Mouse (Mus musculus) intestine, postnatal 0 days (tissue): Measurements from ENCODE around the gene Cct5. TPM values are rescaled to one million over a fixed set of nuclear protein-coding genes. Genes with fewer than 3 reads are reported as not detected.
"Not testable (repeated sequence)": the region's sequence is repeated elsewhere in the genome, so short reads cannot be mapped to it uniquely, and the experiment has no call there.

Experiments
- ATAC-seq: fragments of 200-750 bp; cut with Nextera tagmentation; 2 replicates; pipeline ENCODE4 v1.8.0; 2017; ENCODE audit warnings: mild to moderate bottlenecking, moderate TSS enrichment, moderate library complexity
- H3K27ac ChIP-seq: fragments of 300-500 bp; sonication (generic); 2 replicates; pipeline ENCODE4 v1.5.1; 2014; ENCODE audit warnings: mild to moderate bottlenecking, low read depth, low read length, moderate library complexity
- H3K27me3 ChIP-seq: fragments of 300-500 bp; sonication (generic); replicated peaks from 2 replicates; pipeline ENCODE4 v1.6.1; 2014; ENCODE audit warnings: low read length, mixed read lengths; ENCODE audit not compliant: control insufficient read depth, insufficient read depth
- H3K36me3 ChIP-seq: fragments of 300-500 bp; sonication (generic); 2 replicates; pipeline ENCODE4 v1.6.1; 2014; ENCODE audit warnings: mild to moderate bottlenecking, moderate library complexity; ENCODE audit not compliant: control insufficient read depth, insufficient read depth
- H3K4me1 ChIP-seq: fragments of 300-500 bp; sonication (generic); replicated peaks from 2 replicates; pipeline ENCODE4 v1.6.1; 2014; ENCODE audit warnings: antibody characterized with exemption, low read length, mixed read lengths; ENCODE audit not compliant: control insufficient read depth, insufficient read depth
- H3K4me2 ChIP-seq: fragments of 300-500 bp; sonication (generic); replicated peaks from 2 replicates; pipeline ENCODE4 v1.6.1; 2014; ENCODE audit warnings: low read depth, mild to moderate bottlenecking, moderate library complexity
- H3K4me3 ChIP-seq: fragments of 300-500 bp; sonication (generic); 2 replicates; pipeline ENCODE4 v1.5.1; 2014; ENCODE audit warnings: low read depth, low read length
- H3K9ac ChIP-seq: fragments of 300-500 bp; sonication (generic); 2 replicates; pipeline ENCODE4 v1.6.1; 2014; ENCODE audit warnings: mild to moderate bottlenecking, low read depth, low read length
- H3K9me3 ChIP-seq: fragments of 300-500 bp; sonication (generic); 2 replicates; pipeline ENCODE4 v1.6.1; 2016; ENCODE audit warnings: mixed run types; ENCODE audit not compliant: control insufficient read depth
- CTCF ChIP-seq: sonication (generic); IDR thresholded peaks from 2 replicates; pipeline ENCODE4 v1.5.1; 2016; ENCODE audit warnings: low read depth, mild to moderate bottlenecking, control low read depth, antibody characterized with exemption, moderate library complexity
- WGBS: fragments of 180-500 bp; shearing (Covaris S2); extraction: QIAGEN DNeasy Blood & Tissue Kit; methylation state at CpG from one replicate; pipeline ENCODE4 v1.1.7; 2014; 5-methylcytosine and 5-hydroxymethylcytosine counted together
- polyA plus RNA-seq: library from polyadenylated mRNA; unstranded; fragments of >200 nt; fragmentation: Nextera tagmentation; extraction: Ambion mirVana; gene quantifications from 2 replicates; pipeline ENCODE4 v1.2.1, GENCODE M21; 2015

Cct5 gene
- polyA plus RNA-seq, 1 experiment from 2014 or later: 172 TPM

- no peak overlapping the region for H3K4me3 ChIP-seq
- no peaks in the 10 kb centered on the region for H3K4me1 ChIP-seq
- peaks cover 12% of the 10 kb centered on the region for H3K36me3 ChIP-seq
- no peaks in the 10 kb centered on the region for H3K27me3 ChIP-seq
- no peak for ATAC-seq
- no peak overlapping the region for H3K4me2 ChIP-seq
- no peak for TF ChIP-seq CTCF
- H3K9ac ChIP-seq: no peak overlapping the region
- 85% methylated on average over 7 of the region's 7 CpGs for WGBS
- H3K27ac ChIP-seq: no peak overlapping the region
- no peaks in the 10 kb centered on the region for H3K9me3 ChIP-seq
These were observed 16.4 kb downstream of the Cct5 start for GRCm38 (mm10) chr15:31585238-31585637.

GRCm38 (mm10) chr15:31583304-31584085, 18.1 kb downstream of the Cct5 start:
- peak; percentile 40; the same call in 1 of the 2 replicates for ATAC-seq
- H3K4me3 ChIP-seq: no peak overlapping the region
- H3K27me3 ChIP-seq: no peaks in the 10 kb centered on the region
- H3K27ac ChIP-seq: no peak overlapping the region
- H3K4me1 ChIP-seq: no peaks in the 10 kb centered on the region
- 83% methylated on average over 13 of the region's 13 CpGs for WGBS
- no peak overlapping the region for H3K9ac ChIP-seq
- 0 out of 2 replicates have a peak, but pooled peaks cover 4% of the 10 kb centered on the region for H3K36me3 ChIP-seq
- H3K4me2 ChIP-seq: no peak overlapping the region
- no peak for TF ChIP-seq CTCF
- no peaks in the 10 kb centered on the region for H3K9me3 ChIP-seq

GRCm38 (mm10) chr15:31581086-31581485, 20.5 kb downstream of the Cct5 start:
- H3K9me3 ChIP-seq, H3K9ac ChIP-seq, H3K27ac ChIP-seq, ATAC-seq, H3K4me2 ChIP-seq, H3K4me1 ChIP-seq, H3K36me3 ChIP-seq, H3K27me3 ChIP-seq, H3K4me3 ChIP-seq: not testable (repeated sequence)
- WGBS: 62% methylated on average over 2 of the region's 2 CpGs

GRCm38 (mm10) chr15:31576076-31576475, 25.5 kb downstream of the Cct5 start:
- Histone ChIP-seq H3K9me3 (no peaks in the 10 kb centered on the region), H3K4me3 (no peak overlapping the region), H3K36me3 (0 out of 2 replicates have a peak, but pooled peaks cover 3% of the 10 kb centered on the region), H3K9ac (no peak overlapping the region), H3K27me3 (no peaks in the 10 kb centered on the region), H3K4me2 (no peak overlapping the region), H3K27ac (no peak overlapping the region), H3K4me1 (0 out of 2 replicates have a peak, but pooled peaks cover 6% of the 10 kb centered on the region)
- WGBS: 86% methylated on average over 5 of the region's 5 CpGs
- ATAC-seq: no peak
- TF ChIP-seq CTCF: no peak

- Histone ChIP-seq H3K4me3 (no peak overlapping the region), H3K27ac (no peak overlapping the region), H3K9ac (no peak overlapping the region), H3K9me3 (no peaks in the 10 kb centered on the region), H3K27me3 (no peaks in the 10 kb centered on the region), H3K4me1 (0 out of 2 replicates have a peak, but pooled peaks cover 6% of the 10 kb centered on the region), H3K4me2 (no peak overlapping the region), H3K36me3 (0 out of 2 replicates have a peak, but pooled peaks cover 3% of the 10 kb centered on the region)
- no peak for ATAC-seq
- TF ChIP-seq CTCF: no peak
These were observed 27.9 kb downstream of the Cct5 start for GRCm38 (mm10) chr15:31573692-31574091.

- H3K27me3 ChIP-seq: no peaks in the 10 kb centered on the region
- 0 out of 2 replicates have a peak, but pooled peaks cover 3% of the 10 kb centered on the region for H3K36me3 ChIP-seq
- WGBS: 73% methylated on average over 4 of the region's 4 CpGs
- H3K9me3 ChIP-seq: no peaks in the 10 kb centered on the region
- H3K4me3 ChIP-seq: no peak overlapping the region
- no peak for ATAC-seq
- no peak overlapping the region for H3K4me2 ChIP-seq
- peaks cover 6% of the 10 kb centered on the region; the same call in 1 of the 2 replicates for H3K4me1 ChIP-seq
- no peak overlapping the region for H3K9ac ChIP-seq
- no peak overlapping the region for H3K27ac ChIP-seq
- TF ChIP-seq CTCF: no peak
These were observed 28.3 kb downstream of the Cct5 start for GRCm38 (mm10) chr15:31573287-31573686.
